In genomic region chr15:30632113-30632735, GRCm38 (mm10) we compare ENCODE assay signal across 26 mouse cellular contexts.
DNase-seq lines count a peak whose midpoint lies in the region; ATAC-seq and TF ChIP-seq lines count a peak whose summit lies in the region.
"Had no signal": no experiment of that assay in that cellular context is flagged by ENCODE, and none has a peak within 500 bp of the region (broad histone marks: within the 10 kb centered on the region; RNA-seq: fewer than 3 reads in every experiment).

No protein-coding gene starts in this region.

- 86% methylated on average over 7 of the region's 7 CpGs for WGBS in hindbrain, embryonic 10.5 days
- 69% methylated on average over 7 of the region's 7 CpGs for WGBS in hindbrain, postnatal 0 days
- WGBS in forebrain, embryonic 13.5 days = 77% methylated on average over 7 of the region's 7 CpGs

- no peaks in the 10 kb centered on the region for H3K79me2 ChIP-seq in CH12.LX (replicated peaks; ENCODE audit: control insufficient read depth, extremely low read depth, insufficient read depth, poor library complexity, severe bottlenecking)

- ATAC-seq in hindbrain, postnatal 0 days = no peak
- peak; percentile 82 for ATAC-seq in granulocyte monocyte progenitor cell, adult 5-6 weeks (replicated peaks; ENCODE audit: poor library complexity, severe bottlenecking)
- peak; percentile 77 for ATAC-seq in megakaryocyte progenitor cell, adult 5-6 weeks (replicated peaks; ENCODE audit: poor library complexity)
- no peak for ATAC-seq in forebrain, embryonic 13.5 days
- ATAC-seq: activated CD4-positive, CD25-positive, alpha-beta regulatory T cell, adult 4 months; CD4-positive, CD25-positive, alpha-beta regulatory T cell, adult 4 months; forebrain, embryonic 14.5 days; forebrain, postnatal 0 days; intestine, postnatal 0 days had no signal

- no peaks in the 10 kb centered on the region for H3K9me3 ChIP-seq in hindbrain, embryonic 10.5 days
- H3K9me3 ChIP-seq in hindbrain, postnatal 0 days (ENCODE audit: low read length) = no peaks in the 10 kb centered on the region
- no peaks in the 10 kb centered on the region for H3K9me3 ChIP-seq in CH12.LX (replicated peaks; ENCODE audit: low read length)
- no peaks in the 10 kb centered on the region for H3K9me3 ChIP-seq in forebrain, embryonic 13.5 days (replicated peaks)
- H3K9me3 ChIP-seq: forebrain, embryonic 10.5 days; heart, embryonic 10.5 days; heart, embryonic 13.5 days had no signal

- TF ChIP-seq POLR2A in CH12.LX (IDR thresholded peaks at IDR 0.05; ENCODE audit: low read depth, low read length) = no peak

- H3K4me1 ChIP-seq in hindbrain, embryonic 10.5 days (replicated peaks) = peaks cover 21% of the 10 kb centered on the region
- no peaks in the 10 kb centered on the region; the same call in 1 of the 2 replicates for H3K4me1 ChIP-seq in hindbrain, postnatal 0 days (ENCODE audit: insufficient read depth, low read length)
- H3K4me1 ChIP-seq in CH12.LX (ENCODE audit: control insufficient read depth in 1 of 2, insufficient read depth in 2 of 2) = peaks cover 11 to 42% of the 10 kb centered on the region in 2 experiments
- peaks cover 23% of the 10 kb centered on the region for H3K4me1 ChIP-seq in forebrain, embryonic 13.5 days
- H3K4me1 ChIP-seq: heart, embryonic 10.5 days had no signal

- dilution Hi-C loops in CH12.LX (cut with MboI; ENCODE audit: extremely low pct_ligation_motif_present, extremely low pct_unique_long_range_greater_than_20kb, low sequenced_read_pairs) = no loop called here

- TF ChIP-seq CTCF in hindbrain, postnatal 0 days (IDR thresholded peaks at IDR 0.05; ENCODE audit: low read depth) = no peak
- no peak for TF ChIP-seq CTCF in CH12.LX (conservative IDR thresholded peaks at IDR 0.05 in 1 of 2, IDR thresholded peaks at IDR 0.05 in 1 of 2; ENCODE audit: low read depth in 2 of 2, low read length in 2 of 2)

- H3K27me3 ChIP-seq in hindbrain, embryonic 10.5 days (ENCODE audit: insufficient read depth, poor library complexity, severe bottlenecking) = no peaks in the 10 kb centered on the region
- no peaks in the 10 kb centered on the region for H3K27me3 ChIP-seq in hindbrain, postnatal 0 days (ENCODE audit: insufficient read depth, low read length)
- no peaks in the 10 kb centered on the region for H3K27me3 ChIP-seq in CH12.LX (replicated peaks)
- no peaks in the 10 kb centered on the region for H3K27me3 ChIP-seq in forebrain, embryonic 13.5 days
- H3K27me3 ChIP-seq: heart, embryonic 13.5 days had no signal

- H3K9ac ChIP-seq in hindbrain, postnatal 0 days (replicated peaks; ENCODE audit: low read length) = no peak overlapping the region
- H3K9ac ChIP-seq in CH12.LX (ENCODE audit: insufficient read depth, low read depth) = no peak overlapping the region
- no peak overlapping the region for H3K9ac ChIP-seq in forebrain, embryonic 13.5 days
- H3K9ac ChIP-seq: forebrain, postnatal 0 days; heart, embryonic 13.5 days; hindbrain, embryonic 14.5 days had no signal

- no peak overlapping the region for H3K4me3 ChIP-seq in hindbrain, embryonic 10.5 days
- H3K4me3 ChIP-seq in hindbrain, postnatal 0 days (ENCODE audit: low read length) = no peak overlapping the region
- H3K4me3 ChIP-seq in CH12.LX (replicated peaks in 1 of 3; ENCODE audit: low read depth in 2 of 3, low read length in 2 of 3, poor library complexity in 1 of 3) = no peak overlapping the region
- H3K4me3 ChIP-seq in forebrain, embryonic 13.5 days = no peak overlapping the region
- H3K4me3 ChIP-seq: forebrain, embryonic 10.5 days; gastrocnemius, adult 2 months; heart, adult 2 months; heart, embryonic 10.5 days; heart, embryonic 13.5 days had no signal

- no peak for DNase-seq in hindbrain, embryonic 10.5 days (ENCODE audit: low spot score)
- DNase-seq in hindbrain, postnatal 0 days (ENCODE audit: low spot score) = no peak
- DNase-seq in CH12.LX (ENCODE audit: extremely low read depth) = peak; percentile 51
- DNase-seq in cerebellum, adult 9-10 months = no peak
- DNase-seq in layer of hippocampus, adult 9-10 months (ENCODE audit: low spot score) = no peak
- DNase-seq: adrenal gland, adult 8-10 months; adrenal gland, postnatal 25 days; cerebellum, adult 18-20 months; cerebellum, postnatal 10 days; cerebellum, postnatal 36 days; forebrain, postnatal 0 days; gastrocnemius, adult 2 months; gastrocnemius, postnatal 14 days; heart, adult 2 months; heart, postnatal 14 days had no signal

- H3K27ac ChIP-seq in hindbrain, embryonic 10.5 days = peak overlapping the region; percentile 16; the same call in 1 of the 2 replicates
- no peak overlapping the region for H3K27ac ChIP-seq in hindbrain, postnatal 0 days
- H3K27ac ChIP-seq in CH12.LX (ENCODE audit: insufficient read depth, low read depth) = no peak overlapping the region
- no peak overlapping the region for H3K27ac ChIP-seq in forebrain, embryonic 13.5 days
- H3K27ac ChIP-seq: forebrain, embryonic 10.5 days; gastrocnemius, adult 2 months; heart, adult 2 months; heart, embryonic 10.5 days; heart, embryonic 13.5 days; hindbrain, embryonic 14.5 days had no signal

- TF ChIP-seq EP300 in CH12.LX (IDR thresholded peaks at IDR 0.05; ENCODE audit: low read length) = no peak

- no peak overlapping the region for H3K4me2 ChIP-seq in hindbrain, postnatal 0 days (ENCODE audit: low read depth, low read length)
- peak overlapping the region; percentile 56; the same call in 1 of the 2 replicates for H3K4me2 ChIP-seq in CH12.LX (ENCODE audit: insufficient read depth, low read depth, poor library complexity, severe bottlenecking)
- H3K4me2 ChIP-seq in forebrain, embryonic 13.5 days = no peak overlapping the region
- H3K4me2 ChIP-seq: heart, embryonic 13.5 days; hindbrain, embryonic 14.5 days had no signal

- no peak for TF ChIP-seq RAD21 in CH12.LX (IDR thresholded peaks at IDR 0.05; ENCODE audit: low read depth, low read length)

- no peaks in the 10 kb centered on the region for H3K36me3 ChIP-seq in hindbrain, embryonic 10.5 days
- H3K36me3 ChIP-seq in hindbrain, postnatal 0 days (ENCODE audit: insufficient read depth, low read length) = peaks cover 4% of the 10 kb centered on the region; the same call in 1 of the 2 replicates
- no peaks in the 10 kb centered on the region for H3K36me3 ChIP-seq in CH12.LX (replicated peaks in 1 of 2; ENCODE audit: control insufficient read depth in 1 of 2, insufficient read depth in 1 of 2, low read length in 1 of 2)
- H3K36me3 ChIP-seq in forebrain, embryonic 13.5 days (ENCODE audit: poor library complexity, severe bottlenecking) = 0 out of 2 replicates have a peak, but pooled peaks cover 4% of the 10 kb centered on the region
- H3K36me3 ChIP-seq: forebrain, embryonic 10.5 days; heart, embryonic 10.5 days; heart, embryonic 13.5 days had no signal

- in situ Hi-C loops in CH12.LX (cut with MboI; ENCODE audit: low pct_ligation_motif_present, low pct_unique_long_range_greater_than_20kb, low sequenced_read_pairs) = no loop called here

TF ChIP-seq in CH12.LX, 34 proteins besides CTCF, POLR2A, EP300 and RAD21:
- TF ChIP-seq USF1 (IDR thresholded peaks at IDR 0.05; ENCODE audit: low read depth, low read length) (no peak), ELF1 (IDR thresholded peaks at IDR 0.05; ENCODE audit: low read depth, low read length) (peak; percentile 27; the same call in 1 of the 2 replicates), RCOR1 (conservative IDR thresholded peaks at IDR 0.05; ENCODE audit: low read depth, low read length) (no peak), USF2 (conservative IDR thresholded peaks at IDR 0.05; ENCODE audit: low read depth, low read length) (no peak)

Comparison
In these comparisons a context has a peak if more than half of its experiments do, and no peak if none do; other contexts are left out.
1. ATAC-seq: peak in granulocyte monocyte progenitor cell, adult 5-6 weeks (single experiment) and megakaryocyte progenitor cell, adult 5-6 weeks (single experiment); none in hindbrain, postnatal 0 days (single experiment) and forebrain, embryonic 13.5 days (single experiment).